Mouse (Mus musculus): ENCODE results near the gene Pdxp. TPM values are rescaled to one million over a fixed set of nuclear protein-coding genes. Genes with fewer than 3 reads are reported as not detected.

Pdxp gene
- 96.4 and 102 TPM in 2 replicates for polyA plus RNA-seq (2015; fragmentation: Nextera tagmentation; extraction: Ambion mirVana)

- H3K4me1 ChIP-seq (replicated peaks; ENCODE audit: control insufficient read depth, insufficient read depth, low read length), result peaks cover 27% of the 10 kb centered on the region
- H3K36me3 ChIP-seq (ENCODE audit: control insufficient read depth, insufficient read depth), result no peaks in the 10 kb centered on the region
- no peaks in the 10 kb centered on the region for H3K27me3 ChIP-seq (replicated peaks; ENCODE audit: control insufficient read depth, insufficient read depth, low read length)
- peak within 1 kb of the TSS; percentile 97 for H3K27ac ChIP-seq (ENCODE audit: low read length)
- ATAC-seq, result peak; percentile 94
- peak within 1 kb of the TSS; percentile 87 for H3K9ac ChIP-seq (replicated peaks; ENCODE audit: low read depth, low read length)
- H3K4me3 ChIP-seq (replicated peaks; ENCODE audit: low read length), result peak within 1 kb of the TSS; percentile 77
- peak within 1 kb of the TSS; percentile 86 for H3K4me2 ChIP-seq (ENCODE audit: low read length)
- no peaks in the 10 kb centered on the region for H3K9me3 ChIP-seq (ENCODE audit: control insufficient read depth, low read length)
- 0% methylated on average over 51 of the region's 51 CpGs for WGBS
Observed at GRCm38 (mm10) chr15:78913632-78914090, at the start of gene Pdxp. TSS of gene Pdxp (plus strand) at chr15:78913919.

DNA sequence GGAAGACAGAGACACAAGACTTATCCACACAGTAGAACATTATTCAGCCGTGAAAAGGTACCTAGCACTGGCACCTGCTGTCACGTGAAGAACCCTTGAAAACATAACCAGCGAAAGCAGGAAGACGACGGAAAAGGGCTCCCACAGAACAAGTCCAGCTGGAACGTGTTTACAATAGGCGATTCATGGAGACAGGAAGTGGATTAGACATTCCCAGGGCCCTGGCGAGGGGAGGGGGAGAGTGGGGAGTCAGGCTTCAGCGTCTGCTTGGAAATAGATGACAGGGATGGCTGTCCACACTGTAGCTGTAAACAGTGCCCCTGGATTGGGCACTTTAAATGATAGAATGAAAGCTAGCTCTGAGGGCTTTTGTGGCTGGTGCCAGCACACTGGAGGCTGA is 45.3 kb upstream of the Pdxp start:
- H3K9me3 ChIP-seq (ENCODE audit: control insufficient read depth, low read length), result no peaks in the 10 kb centered on the region
- no peaks in the 10 kb centered on the region for H3K27me3 ChIP-seq (replicated peaks; ENCODE audit: control insufficient read depth, insufficient read depth, low read length)
- H3K4me2 ChIP-seq (ENCODE audit: low read length), result no peak overlapping the region
- H3K27ac ChIP-seq (ENCODE audit: low read length), result peak overlapping the region; percentile 17
- no peak overlapping the region for H3K9ac ChIP-seq (replicated peaks; ENCODE audit: low read depth, low read length)
- no peak overlapping the region for H3K4me3 ChIP-seq (replicated peaks; ENCODE audit: low read length)
- WGBS, result 9% methylated on average over 9 of the region's 9 CpGs
- no peaks in the 10 kb centered on the region for H3K36me3 ChIP-seq (ENCODE audit: control insufficient read depth, insufficient read depth)
- peaks cover 11% of the 10 kb centered on the region for H3K4me1 ChIP-seq (replicated peaks; ENCODE audit: control insufficient read depth, insufficient read depth, low read length)
- peak; percentile 88 for ATAC-seq

GRCm38 (mm10) chr15:78868826-78869233 is 44.9 kb upstream of the Pdxp start:
- H3K9ac ChIP-seq (replicated peaks; ENCODE audit: low read depth, low read length), result no peak overlapping the region

DNA sequence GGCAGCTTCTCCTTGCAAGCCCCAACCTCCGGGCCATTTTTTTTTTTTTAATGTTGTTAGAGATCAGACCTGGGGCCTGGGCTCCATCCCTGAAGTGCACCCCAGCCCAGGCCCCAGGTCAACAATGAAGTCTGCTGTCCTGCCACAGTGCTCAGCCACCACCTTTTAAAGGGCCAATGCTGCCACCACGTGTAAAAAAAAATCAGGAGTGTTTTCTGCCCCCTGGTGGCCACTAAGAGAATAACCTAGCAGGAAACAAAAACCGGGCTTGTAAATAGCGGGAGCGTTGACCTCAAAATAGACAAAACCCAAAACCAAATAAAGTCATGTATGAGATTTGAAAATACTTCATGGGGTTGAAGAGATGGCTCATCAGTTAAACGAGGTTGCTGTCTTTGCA is 43.9 kb upstream of the Pdxp start:
- Histone ChIP-seq H3K4me1 (replicated peaks; ENCODE audit: control insufficient read depth, insufficient read depth, low read length) (peaks cover 11% of the 10 kb centered on the region), H3K36me3 (ENCODE audit: control insufficient read depth, insufficient read depth) (no peaks in the 10 kb centered on the region), H3K9ac (replicated peaks; ENCODE audit: low read depth, low read length) (no peak overlapping the region), H3K27me3 (replicated peaks; ENCODE audit: control insufficient read depth, insufficient read depth, low read length) (no peaks in the 10 kb centered on the region), H3K4me2 (ENCODE audit: low read length) (no peak overlapping the region), H3K27ac (ENCODE audit: low read length) (no peak overlapping the region), H3K9me3 (ENCODE audit: control insufficient read depth, low read length) (no peaks in the 10 kb centered on the region), H3K4me3 (replicated peaks; ENCODE audit: low read length) (no peak overlapping the region)
- no peak for ATAC-seq
- 25% methylated on average over 6 of the region's 6 CpGs for WGBS

More at GRCm38 (mm10) chr15:78868826-78869233, 44.9 kb upstream of the Pdxp start:
- 16% methylated on average over 7 of the region's 7 CpGs for WGBS
- peak overlapping the region; percentile 17 for H3K27ac ChIP-seq (ENCODE audit: low read length)
- peaks cover 11% of the 10 kb centered on the region for H3K4me1 ChIP-seq (replicated peaks; ENCODE audit: control insufficient read depth, insufficient read depth, low read length)
- ATAC-seq, result peak; percentile 73
- H3K9me3 ChIP-seq (ENCODE audit: control insufficient read depth, low read length), result no peaks in the 10 kb centered on the region
- H3K4me2 ChIP-seq (ENCODE audit: low read length), result no peak overlapping the region
- no peaks in the 10 kb centered on the region for H3K27me3 ChIP-seq (replicated peaks; ENCODE audit: control insufficient read depth, insufficient read depth, low read length)
- H3K4me3 ChIP-seq (replicated peaks; ENCODE audit: low read length), result no peak overlapping the region
- no peaks in the 10 kb centered on the region for H3K36me3 ChIP-seq (ENCODE audit: control insufficient read depth, insufficient read depth)

- ATAC-seq, result no peak
- Histone ChIP-seq H3K36me3 (ENCODE audit: control insufficient read depth, insufficient read depth) (no peaks in the 10 kb centered on the region), H3K9ac (replicated peaks; ENCODE audit: low read depth, low read length) (no peak overlapping the region), H3K27me3 (replicated peaks; ENCODE audit: control insufficient read depth, insufficient read depth, low read length) (no peaks in the 10 kb centered on the region), H3K4me1 (replicated peaks; ENCODE audit: control insufficient read depth, insufficient read depth, low read length) (peaks cover 24% of the 10 kb centered on the region), H3K9me3 (ENCODE audit: control insufficient read depth, low read length) (no peaks in the 10 kb centered on the region), H3K4me3 (replicated peaks; ENCODE audit: low read length) (no peak overlapping the region), H3K27ac (ENCODE audit: low read length) (no peak overlapping the region), H3K4me2 (ENCODE audit: low read length) (no peak overlapping the region)
- 57% methylated on average over 5 of the region's 5 CpGs for WGBS
Observed at GRCm38 (mm10) chr15:78872021-78872608, 41.6 kb upstream of the Pdxp start.

- H3K27me3 ChIP-seq (replicated peaks; ENCODE audit: control insufficient read depth, insufficient read depth, low read length), result no peaks in the 10 kb centered on the region
- peaks cover 23% of the 10 kb centered on the region for H3K4me1 ChIP-seq (replicated peaks; ENCODE audit: control insufficient read depth, insufficient read depth, low read length)
- H3K9me3 ChIP-seq (ENCODE audit: control insufficient read depth, low read length), result no peaks in the 10 kb centered on the region
- peak overlapping the region; percentile 15; the same call in 1 of the 2 replicates for H3K9ac ChIP-seq (replicated peaks; ENCODE audit: low read depth, low read length)
- WGBS, result 37% methylated on average over 13 of the region's 13 CpGs
- no peak overlapping the region for H3K4me2 ChIP-seq (ENCODE audit: low read length)
- H3K4me3 ChIP-seq (replicated peaks; ENCODE audit: low read length), result no peak overlapping the region
- ATAC-seq, result no peak
- H3K27ac ChIP-seq (ENCODE audit: low read length), result peak overlapping the region; percentile 77
- H3K36me3 ChIP-seq (ENCODE audit: control insufficient read depth, insufficient read depth), result no peaks in the 10 kb centered on the region
Observed at GRCm38 (mm10) chr15:78873803-78874435, 39.8 kb upstream of the Pdxp start.

GRCm38 (mm10) chr15:78874989-78875388 is 38.7 kb upstream of the Pdxp start:
- H3K27me3 ChIP-seq (replicated peaks; ENCODE audit: control insufficient read depth, insufficient read depth, low read length), result no peaks in the 10 kb centered on the region
- H3K9me3 ChIP-seq (ENCODE audit: control insufficient read depth, low read length), result no peaks in the 10 kb centered on the region
- H3K4me2 ChIP-seq (ENCODE audit: low read length), result no peak overlapping the region
- WGBS, result 72% methylated on average over 8 of the region's 8 CpGs
- H3K4me3 ChIP-seq (replicated peaks; ENCODE audit: low read length), result no peak overlapping the region
- peaks cover 27% of the 10 kb centered on the region for H3K4me1 ChIP-seq (replicated peaks; ENCODE audit: control insufficient read depth, insufficient read depth, low read length)
- no peak overlapping the region for H3K9ac ChIP-seq (replicated peaks; ENCODE audit: low read depth, low read length)
- no peak for ATAC-seq
- no peak overlapping the region for H3K27ac ChIP-seq (ENCODE audit: low read length)
- no peaks in the 10 kb centered on the region for H3K36me3 ChIP-seq (ENCODE audit: control insufficient read depth, insufficient read depth)

- WGBS, result 79% methylated on average over 5 of the region's 5 CpGs
- H3K27me3 ChIP-seq (replicated peaks; ENCODE audit: control insufficient read depth, insufficient read depth, low read length), result no peaks in the 10 kb centered on the region
- H3K4me2 ChIP-seq (ENCODE audit: low read length), result peak overlapping the region; percentile 58; the same call in 1 of the 2 replicates
- no peak for ATAC-seq
- H3K27ac ChIP-seq (ENCODE audit: low read length), result peak overlapping the region; percentile 98
- H3K4me3 ChIP-seq (replicated peaks; ENCODE audit: low read length), result no peak overlapping the region
- peaks cover 27% of the 10 kb centered on the region for H3K4me1 ChIP-seq (replicated peaks; ENCODE audit: control insufficient read depth, insufficient read depth, low read length)
- no peak overlapping the region for H3K9ac ChIP-seq (replicated peaks; ENCODE audit: low read depth, low read length)
- no peaks in the 10 kb centered on the region for H3K9me3 ChIP-seq (ENCODE audit: control insufficient read depth, low read length)
- H3K36me3 ChIP-seq (ENCODE audit: control insufficient read depth, insufficient read depth), result no peaks in the 10 kb centered on the region
Observed at GRCm38 (mm10) chr15:78875537-78875936, 38.2 kb upstream of the Pdxp start.

DNA sequence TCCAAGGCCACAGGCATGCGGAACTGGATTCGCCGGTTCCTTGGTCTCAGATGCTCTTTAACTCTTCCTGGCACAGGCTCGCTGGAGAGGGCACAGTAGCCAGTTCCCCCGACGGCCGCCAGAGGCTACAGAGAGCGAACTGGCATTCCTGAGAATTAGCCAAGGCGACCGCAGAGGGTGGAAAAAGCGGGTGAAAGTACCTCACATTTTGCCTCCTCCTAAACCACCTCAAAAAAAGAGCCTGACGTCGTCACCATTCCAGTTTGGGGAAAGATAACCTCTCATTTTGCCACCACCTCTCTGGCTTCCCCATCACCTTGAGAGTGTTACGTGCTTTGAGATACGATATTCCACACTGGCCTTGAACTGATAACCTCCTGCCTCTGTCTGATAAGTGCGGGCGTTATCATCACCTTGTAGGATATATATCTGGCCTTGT is 37.4 kb upstream of the Pdxp start:
- Histone ChIP-seq H3K27me3 (replicated peaks; ENCODE audit: control insufficient read depth, insufficient read depth, low read length) (no peaks in the 10 kb centered on the region), H3K4me2 (ENCODE audit: low read length) (peak overlapping the region; percentile 58), H3K9me3 (ENCODE audit: control insufficient read depth, low read length) (no peaks in the 10 kb centered on the region), H3K4me3 (replicated peaks; ENCODE audit: low read length) (peak overlapping the region; percentile 80), H3K27ac (ENCODE audit: low read length) (peak overlapping the region; percentile 98), H3K9ac (replicated peaks; ENCODE audit: low read depth, low read length) (peak overlapping the region; percentile 84), H3K36me3 (ENCODE audit: control insufficient read depth, insufficient read depth) (peaks cover 3% of the 10 kb centered on the region; the same call in 1 of the 2 replicates), H3K4me1 (replicated peaks; ENCODE audit: control insufficient read depth, insufficient read depth, low read length) (peaks cover 27% of the 10 kb centered on the region)
- 0 out of 2 replicates have a peak, but pooled peaks have one; percentile 13 for ATAC-seq
- 4% methylated on average over 17 of the region's 17 CpGs for WGBS
